Mouse (Mus musculus) CD8-positive naive resting alpha-beta T cell, adult 2 months (primary cell): ENCODE results near the gene Rgs8.

Experiments
- DNase-seq, 2 experiments: peaks; one replicate each; pipeline ENCODE4 v3.0.0; 2022; ENCODE audit warnings: low read depth in 2 of 2, low spot score in 2 of 2

The Rgs8 gene

DNA sequence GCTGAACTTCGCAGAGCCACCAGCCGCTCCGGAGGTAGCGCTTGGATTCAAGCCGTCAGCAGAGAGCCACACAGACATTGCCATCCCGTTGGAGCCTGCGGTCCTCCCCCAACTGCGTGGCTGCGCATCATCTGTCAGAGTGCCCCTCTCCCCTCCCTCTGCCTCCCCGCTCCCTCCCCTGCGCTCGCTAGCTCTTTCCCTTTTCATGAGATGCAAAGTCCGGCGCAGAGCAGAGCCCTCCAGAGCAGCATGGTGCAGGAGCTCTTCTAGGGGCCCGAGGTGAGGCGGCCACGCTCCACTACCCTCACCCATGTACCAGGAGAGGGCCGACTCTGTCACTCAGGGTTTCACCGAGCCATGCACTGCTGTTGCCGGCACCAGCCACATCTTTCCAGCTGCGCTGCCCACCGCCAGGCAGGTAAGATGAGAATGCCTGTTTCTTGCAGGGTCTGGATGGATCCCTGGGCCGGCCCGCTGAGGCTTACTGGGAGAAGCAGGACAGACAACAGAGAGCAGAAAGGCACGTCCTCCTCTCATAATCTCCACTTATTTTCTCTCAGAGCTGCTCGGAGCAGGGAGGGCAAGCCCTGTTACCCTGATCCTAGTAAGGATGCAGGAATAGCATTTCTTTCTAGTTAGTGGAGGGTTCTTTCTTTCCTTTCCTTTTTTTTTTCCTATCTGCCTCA lies at the start of gene Rgs8:
Gene Rgs8, plus strand, starts transcription at position 88 of the 686 bp plus-strand sequence.
- DNase-seq = no peak

DNA sequence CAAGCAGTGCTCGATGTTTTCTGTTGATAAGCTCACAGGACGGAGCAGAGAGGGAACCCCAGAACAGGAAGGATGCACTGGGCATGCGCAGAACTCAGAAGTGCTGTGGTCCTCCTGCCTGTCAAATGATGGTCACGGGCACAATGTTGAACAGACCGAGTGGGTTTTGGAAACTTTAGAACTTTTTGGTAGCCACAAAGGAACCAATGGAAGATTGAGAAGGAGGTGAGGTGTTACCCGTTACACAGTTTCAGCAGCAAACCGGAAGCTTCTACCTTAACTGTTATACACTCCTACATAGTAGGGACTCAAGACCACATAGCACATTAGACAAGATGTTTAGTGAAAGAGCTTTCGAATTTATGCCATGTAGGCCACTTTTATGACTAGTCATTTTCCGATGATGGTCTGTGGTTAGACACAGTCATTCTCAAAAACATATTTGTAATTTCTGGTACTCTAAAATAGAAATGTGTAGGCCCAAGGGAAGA lies 35.4 kb upstream of the Rgs8 start:
- DNase-seq = peak; percentile 8 to 13

DNA sequence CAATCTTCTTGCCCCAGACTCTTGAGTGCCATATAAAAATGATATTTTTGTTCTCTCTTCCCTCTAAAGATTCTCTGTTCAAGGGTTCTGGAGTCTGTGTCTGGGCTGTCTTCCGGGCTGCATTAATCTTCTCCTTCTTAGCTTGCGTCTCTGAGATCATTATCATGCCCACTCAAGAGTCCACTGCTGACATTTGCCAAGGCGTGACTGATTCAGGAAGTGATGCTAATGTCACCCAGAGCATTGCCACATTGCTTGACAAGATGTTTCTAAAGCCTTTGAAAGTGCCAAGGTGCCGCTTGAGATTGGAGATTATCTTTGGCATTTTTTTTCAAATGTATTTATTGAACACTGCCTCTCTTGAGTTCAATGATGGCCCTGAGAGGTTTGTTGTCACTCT lies 29.8 kb upstream of the Rgs8 start:
- no peak for DNase-seq

DNA sequence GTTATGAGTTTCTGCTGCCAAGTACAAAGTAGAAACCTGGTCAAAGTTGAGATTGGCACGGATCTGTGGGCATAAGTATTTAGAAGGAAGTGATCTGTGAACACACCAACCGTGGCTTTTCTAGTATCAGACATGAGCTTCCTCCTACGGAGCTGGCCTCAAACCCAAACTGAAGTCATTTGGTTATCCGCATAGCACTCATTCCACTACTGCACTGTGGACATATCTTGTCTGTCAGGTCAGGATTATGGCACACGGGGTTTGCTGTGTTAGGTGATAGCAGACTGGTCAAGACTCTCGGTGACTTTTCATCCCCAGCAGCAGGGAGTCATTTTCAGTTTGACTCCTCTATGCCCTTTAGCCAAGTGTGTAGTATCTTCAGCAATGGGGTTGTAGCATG lies 20.1 kb upstream of the Rgs8 start:
- no peak for DNase-seq

DNA sequence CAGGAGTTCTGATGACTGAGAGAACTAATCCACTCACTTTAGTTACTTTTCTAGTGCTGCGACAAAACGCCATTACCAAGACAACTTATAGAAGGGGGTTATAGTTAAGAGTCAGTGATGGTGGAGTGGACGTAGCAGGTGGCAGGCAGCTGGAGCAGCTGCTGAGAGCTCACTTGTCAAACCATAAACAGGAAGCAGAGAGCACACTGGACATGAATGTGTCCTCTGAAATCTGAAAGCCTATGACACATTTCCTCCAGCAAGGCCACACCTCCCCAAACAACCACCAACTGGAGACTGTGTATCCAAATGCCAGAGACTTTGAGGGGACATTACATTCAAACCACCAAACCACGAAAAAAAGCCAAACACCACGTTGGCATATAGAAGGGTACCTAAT lies 17.8 kb upstream of the Rgs8 start:
- DNase-seq = no peak

DNA sequence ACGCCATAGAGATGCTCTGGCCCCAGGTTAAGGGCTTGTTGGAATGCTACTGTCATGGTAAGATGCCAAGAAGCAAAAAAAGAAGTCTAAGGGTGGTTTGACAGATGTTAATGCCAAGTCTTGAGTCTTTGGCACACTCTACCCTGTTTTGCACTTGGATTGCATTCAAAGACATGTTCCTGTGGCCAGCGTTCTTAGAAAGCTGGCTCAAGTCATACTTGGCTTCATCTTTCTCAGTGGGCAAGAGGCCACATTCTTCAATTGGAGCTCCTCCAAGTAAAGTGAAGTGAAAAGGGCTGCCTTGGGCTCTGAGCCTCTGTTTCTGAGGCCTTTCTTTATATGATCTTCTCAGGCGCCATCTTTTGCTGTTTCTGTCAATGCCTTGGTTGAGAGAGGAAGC lies 17.3 kb upstream of the Rgs8 start:
- no peak for DNase-seq

DNA sequence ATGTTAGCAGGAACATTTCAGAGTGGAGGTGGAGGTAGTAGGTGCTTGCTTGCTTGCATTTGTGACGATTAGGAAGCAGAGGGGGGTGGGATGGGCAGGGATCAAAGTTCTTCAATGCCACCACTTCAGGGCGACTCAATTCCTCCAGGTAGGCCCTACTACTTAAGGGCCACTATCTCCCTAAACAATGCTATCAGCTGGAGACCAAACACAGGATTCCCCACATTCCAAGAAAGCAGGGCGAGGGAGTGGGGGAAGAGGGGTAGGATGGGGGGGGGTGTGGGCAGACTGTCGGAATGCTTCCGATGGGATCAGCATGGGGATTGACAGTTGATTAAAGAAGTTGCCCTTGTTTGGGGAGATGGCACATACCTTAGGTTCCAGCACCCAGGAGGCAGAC lies 16.0 kb upstream of the Rgs8 start:
- no peak for DNase-seq

DNA sequence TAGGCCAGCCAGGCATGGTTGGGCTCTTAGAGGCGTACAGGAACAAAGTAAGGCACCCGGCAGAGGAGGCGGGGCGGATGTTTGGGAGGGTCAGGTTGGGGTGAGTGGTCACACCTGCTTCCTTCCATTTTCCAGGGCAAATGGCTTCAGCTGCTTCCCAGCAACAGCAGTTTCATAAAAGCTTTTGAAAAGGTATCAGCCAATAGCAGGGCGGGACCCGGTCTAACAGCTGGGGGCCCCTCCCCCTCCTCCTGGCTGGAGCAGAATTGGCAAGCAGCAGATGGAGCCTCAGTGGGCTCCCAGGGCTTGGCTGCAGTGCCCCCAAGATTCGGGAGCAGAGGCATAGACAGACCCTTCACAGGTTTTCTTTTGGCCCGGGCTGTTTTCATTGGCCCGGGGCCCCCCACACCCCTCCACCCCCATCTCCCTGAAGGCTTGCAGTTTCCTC lies 11.3 kb upstream of the Rgs8 start:
- DNase-seq = no peak

DNA sequence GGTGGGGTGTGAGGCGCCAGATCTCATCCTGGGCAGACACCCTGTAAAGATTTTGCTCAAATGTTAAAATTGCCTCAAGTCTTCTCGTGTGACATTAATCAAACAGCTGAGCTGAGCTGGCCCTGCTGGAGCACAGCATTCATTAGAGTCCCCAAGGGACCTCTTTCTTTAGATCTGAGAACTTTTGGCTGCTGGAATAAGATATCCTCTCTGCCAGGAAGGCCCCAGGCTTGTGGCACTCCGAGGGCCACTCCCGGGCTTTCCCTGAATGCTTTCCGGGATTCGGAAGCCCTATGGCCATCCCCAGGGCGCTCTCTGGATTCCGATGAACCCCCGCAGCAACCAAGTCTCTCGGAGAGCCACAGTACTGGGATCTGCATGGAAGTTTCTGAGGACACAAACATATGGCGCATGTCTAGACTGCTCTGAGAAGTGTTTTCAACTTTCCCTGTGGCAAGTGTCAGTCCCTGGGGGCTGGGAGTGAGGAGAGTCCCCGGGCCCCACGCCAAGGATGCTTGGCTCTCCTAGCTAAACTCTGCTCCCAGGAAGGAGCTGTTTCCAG lies 10.8 kb upstream of the Rgs8 start:
- DNase-seq = no peak

DNA sequence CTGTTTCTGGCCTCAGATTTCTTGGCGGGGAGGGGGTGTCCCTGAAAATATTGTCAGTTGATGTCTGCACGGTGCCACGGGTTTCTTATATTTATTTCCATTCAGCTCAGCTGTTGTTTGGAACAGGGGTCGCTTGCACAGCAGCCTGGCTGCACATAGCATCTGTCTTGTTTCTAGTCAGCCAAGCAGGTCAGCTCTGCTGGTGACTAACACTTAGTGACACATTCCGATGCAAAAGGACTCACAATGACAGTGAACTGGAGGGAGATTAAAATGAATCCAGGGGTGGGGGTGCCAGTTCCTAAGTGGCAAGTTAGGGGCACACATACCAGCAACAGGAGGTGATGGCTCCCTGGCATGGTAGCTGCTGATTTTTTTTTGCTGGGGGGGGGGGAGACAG lies 849 bp downstream of the Rgs8 start:
- no peak for DNase-seq

DNA sequence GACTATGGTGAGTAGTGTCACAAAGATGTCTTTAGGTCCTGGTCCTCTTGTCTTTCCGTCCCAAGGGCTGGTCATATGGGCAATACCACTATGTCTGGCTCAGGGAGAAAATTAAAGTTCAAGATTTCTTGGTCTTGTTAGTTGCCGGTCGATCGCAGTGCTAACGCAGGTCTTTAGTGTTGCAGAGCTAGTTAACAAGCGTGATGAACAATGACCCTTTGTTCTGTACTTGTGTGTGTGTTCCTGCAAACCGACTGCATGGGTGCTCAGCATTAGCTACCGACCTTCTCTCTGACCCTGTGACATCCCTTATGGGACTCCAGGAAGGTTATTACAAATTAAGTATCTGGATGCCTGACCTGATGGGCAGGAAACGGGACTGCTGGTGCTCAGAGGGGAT lies 6.8 kb downstream of the Rgs8 start:
- DNase-seq = no peak

DNA sequence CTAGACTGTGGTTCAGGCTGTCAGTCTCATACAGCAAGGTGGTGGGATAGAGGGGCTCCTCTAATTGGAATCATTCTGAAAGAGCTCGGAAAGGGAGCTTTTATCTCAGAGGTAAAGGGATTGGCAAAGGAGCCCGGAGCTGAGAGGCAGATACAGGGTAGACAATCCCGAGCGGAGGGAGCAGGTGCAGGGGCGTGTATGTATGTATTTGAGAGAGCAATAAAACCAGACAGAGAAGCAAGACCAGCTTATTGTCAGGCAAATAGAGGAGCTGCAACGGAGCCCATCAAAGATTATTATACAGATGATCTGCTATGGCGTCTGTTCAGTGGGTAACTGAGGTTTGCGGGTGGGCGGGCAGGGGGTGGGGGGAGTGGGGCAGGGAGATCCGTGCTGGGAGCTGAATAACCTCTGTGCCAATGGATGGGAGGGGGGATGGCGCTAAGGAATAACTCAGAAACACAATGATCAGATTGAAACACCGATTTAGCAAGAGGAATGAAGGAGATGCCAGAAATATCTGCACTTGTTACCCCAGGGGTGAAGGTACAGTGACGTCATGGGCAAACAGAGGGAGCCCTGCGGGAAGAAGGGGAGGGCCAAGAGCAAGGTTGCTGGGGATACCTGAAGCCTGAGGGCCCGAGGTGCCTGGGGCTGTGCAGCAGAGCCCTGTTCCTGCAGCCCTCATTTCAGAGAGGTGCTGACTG lies 8.3 kb downstream of the Rgs8 start:
- no peak for DNase-seq

DNA sequence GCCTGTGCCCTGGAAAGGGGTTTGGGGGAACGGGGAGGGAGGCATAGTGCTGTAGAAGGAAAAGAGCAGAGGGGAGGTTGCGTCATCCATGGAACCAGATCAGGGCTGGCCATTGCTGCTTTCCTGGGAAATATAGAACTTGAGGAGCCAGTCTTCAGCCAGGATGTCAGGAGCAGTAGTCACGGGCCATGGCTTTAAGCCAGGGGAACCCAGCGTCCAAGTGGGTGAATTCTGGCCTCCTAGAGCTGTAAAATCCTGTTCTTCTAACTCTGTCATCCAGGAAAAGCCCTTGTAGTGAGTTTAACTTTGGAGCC lies 8.8 kb downstream of the Rgs8 start:
- DNase-seq = no peak

DNA sequence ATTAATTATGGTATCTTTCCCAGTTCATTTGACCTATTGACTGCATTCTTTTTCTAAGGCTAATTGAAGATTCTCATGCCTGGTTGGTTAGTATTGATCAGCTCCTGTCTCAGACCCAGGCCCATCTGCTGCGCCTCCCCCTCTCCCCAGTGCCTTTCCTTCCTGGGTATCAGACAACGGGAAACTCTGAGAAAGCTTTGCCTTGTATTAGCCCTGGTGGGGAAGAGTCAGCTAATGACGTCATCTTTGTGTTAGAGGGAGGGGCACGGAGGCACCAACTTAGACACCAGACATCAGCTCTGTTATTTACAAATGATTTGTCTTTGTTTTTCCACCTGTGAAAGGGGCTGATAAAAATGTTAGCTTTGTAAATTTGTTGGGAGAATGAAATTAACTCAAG lies 9.5 kb downstream of the Rgs8 start:
- DNase-seq = no peak

DNA sequence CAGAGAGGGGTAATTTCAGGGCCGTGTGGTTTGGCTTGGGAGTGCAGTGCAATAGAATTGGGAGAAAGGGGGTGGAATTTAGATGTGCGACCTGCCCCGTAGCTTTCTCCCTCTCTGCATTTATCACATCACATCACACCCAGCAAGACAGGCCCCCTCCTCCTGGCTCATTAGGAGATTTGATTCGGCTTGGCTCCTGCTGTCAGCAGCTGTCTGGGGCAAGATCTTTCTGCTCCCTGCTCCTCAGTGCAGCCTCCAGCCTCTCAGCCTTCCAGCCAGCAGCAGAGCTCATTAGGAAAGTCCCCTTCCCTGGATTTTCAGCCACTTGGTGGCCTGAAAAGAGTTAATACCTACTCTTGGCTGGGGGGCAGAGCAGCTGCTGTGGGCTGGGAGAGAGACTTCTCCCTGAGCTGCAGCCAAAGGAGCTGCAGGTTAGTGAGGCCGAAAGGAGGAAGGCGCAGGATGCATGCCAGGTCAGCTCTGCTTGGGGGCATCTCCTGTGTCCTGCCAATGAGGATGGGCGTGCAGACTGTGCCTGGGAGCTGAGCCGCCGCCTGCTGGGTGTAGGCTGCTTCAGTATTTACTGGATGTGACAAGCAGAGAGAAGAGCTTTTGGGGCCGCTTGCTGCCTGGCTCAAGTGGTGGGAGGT lies 12.4 kb downstream of the Rgs8 start:
- DNase-seq = no peak

DNA sequence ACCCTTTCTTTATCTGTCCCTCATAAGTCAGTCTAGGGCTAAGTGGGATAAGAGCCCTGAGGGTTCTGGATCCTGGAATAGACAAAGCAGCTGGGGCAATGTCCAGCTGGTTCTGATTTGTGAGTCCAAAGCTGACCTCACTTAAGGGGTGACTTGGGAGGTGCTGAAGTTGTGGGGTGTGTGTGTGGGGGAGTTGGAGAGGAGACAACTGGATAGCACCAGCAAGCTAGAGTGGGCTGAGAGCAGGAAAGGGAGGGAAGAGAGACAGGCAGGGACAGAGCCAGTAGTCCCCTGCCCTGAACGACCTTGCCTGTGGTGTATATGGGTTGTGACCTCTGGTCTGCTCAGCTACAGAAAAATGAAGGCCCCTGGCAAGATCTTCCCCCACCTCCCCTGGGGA lies 13.4 kb downstream of the Rgs8 start:
- DNase-seq = no peak

DNA sequence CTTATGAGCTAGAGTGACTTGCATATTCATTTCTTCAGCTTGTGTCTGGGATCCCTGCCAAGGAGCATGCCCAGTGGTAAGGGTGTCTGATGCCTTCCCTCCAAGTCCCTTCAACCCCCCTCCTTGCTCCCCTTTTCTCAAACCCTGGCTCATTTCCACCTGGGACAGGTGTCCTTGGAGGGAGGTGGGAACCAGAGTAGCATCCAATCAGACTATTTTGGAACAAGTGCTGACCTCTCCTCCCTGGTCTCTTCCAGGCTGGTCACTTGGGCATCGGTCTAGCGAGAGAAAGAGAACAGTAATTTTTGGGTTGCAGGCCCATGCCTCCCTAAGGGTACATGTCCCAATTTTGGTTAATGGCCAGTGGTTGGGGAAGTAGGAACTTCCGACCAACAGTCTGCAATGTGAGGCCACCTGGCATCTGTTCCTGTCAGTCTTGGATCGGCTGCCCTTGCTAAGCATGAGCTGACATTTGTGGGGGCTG lies 14.5 kb downstream of the Rgs8 start:
- no peak for DNase-seq

DNA sequence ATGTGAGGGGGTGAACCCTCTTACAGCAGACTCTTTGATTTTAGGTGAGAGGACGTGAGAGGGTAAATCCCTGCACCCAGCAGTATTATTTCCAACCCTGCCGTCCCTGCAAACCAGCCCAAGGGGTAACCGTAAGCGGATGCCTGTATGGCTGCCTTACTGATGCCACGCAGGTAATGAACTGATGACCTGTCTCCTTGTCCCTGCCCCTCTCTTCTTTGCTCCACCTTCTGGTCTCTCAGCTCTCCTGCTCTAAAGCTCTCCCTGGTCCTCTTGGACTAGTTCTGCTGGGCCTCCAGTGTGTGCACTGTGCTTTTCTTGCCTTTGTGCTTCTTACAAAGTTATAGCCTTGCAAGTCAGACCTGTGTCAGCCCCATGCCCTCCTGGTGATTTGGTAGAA lies 15.0 kb downstream of the Rgs8 start:
- DNase-seq = no peak

DNA sequence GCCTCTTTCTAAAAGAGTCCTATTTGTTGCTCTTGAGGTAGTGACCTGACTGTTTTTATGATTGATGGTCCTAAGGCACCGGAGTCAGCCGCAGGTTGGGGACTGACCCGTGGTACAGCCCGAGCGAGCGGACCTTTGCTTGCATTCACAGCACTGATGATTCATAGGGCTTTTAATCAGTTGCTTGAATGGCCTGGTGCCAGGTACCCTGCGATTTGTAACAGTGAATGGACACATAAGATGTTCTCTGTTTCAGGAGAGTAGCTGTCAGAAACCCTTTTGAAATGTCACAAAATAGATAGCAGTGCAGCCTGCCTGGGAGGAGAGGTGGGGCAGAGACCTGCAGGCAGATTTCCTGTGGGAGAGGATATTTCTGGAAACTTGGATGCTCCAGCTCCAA lies 16.3 kb downstream of the Rgs8 start:
- no peak for DNase-seq

DNA sequence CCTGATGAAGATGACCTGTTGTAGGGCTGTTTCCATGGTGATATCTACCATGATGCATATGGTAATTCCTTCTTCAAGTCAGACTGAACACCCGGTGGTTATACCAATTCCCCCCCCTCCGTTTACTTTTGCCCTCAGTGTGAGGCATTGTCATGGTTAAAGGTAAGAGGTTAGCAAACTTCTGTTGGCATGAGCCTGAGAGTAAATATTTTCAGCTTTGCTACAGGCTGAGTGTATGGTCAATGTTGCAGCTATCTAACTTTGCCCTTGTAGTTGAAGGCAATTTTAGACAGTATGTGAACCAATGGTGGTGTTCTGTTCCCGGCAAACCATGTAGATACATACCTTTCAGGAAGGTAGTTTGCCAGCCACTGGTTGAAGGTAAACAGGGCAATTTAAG lies 16.9 kb downstream of the Rgs8 start:
- DNase-seq = no peak

DNA sequence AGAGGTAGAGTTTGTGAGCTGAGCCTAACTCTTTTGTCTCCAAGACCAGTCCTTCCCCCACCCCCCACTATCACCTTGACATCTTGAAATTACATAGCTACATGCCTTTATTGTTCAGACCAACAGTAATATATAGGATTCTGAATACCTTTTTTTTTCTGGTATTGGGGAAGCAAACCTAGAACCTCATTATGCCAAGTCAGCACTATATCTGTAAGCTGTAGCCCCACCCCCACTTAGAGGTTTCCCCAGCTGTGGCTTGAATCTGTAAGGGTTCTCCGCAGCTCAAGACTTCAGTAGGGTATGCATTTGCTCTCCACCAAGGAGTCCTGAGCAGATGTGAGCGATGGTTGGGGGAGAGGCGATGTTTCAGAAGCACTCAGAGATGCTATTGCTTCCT lies 18.5 kb downstream of the Rgs8 start:
- no peak for DNase-seq

DNA sequence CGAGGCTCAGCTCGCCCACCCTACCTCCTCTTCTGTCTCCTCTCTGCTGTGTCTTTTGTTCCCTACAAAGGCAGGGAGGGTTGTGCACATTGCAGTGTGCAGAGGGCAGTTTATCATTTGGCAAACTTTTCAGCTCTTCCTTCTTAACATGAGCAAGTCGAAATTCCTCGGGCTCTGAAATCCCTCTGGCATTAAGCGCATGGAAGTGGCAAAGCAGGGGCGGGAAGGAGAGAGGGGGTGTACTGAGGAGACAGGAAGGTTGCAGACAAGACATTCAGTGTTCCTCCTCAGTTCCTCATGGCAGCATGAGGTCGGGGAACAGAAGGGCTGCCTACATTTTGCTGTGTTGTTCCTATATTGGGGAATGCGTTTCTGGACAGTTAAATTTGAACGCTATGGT lies 19.9 kb downstream of the Rgs8 start:
- DNase-seq = no peak
